In the genomic region with DNA sequence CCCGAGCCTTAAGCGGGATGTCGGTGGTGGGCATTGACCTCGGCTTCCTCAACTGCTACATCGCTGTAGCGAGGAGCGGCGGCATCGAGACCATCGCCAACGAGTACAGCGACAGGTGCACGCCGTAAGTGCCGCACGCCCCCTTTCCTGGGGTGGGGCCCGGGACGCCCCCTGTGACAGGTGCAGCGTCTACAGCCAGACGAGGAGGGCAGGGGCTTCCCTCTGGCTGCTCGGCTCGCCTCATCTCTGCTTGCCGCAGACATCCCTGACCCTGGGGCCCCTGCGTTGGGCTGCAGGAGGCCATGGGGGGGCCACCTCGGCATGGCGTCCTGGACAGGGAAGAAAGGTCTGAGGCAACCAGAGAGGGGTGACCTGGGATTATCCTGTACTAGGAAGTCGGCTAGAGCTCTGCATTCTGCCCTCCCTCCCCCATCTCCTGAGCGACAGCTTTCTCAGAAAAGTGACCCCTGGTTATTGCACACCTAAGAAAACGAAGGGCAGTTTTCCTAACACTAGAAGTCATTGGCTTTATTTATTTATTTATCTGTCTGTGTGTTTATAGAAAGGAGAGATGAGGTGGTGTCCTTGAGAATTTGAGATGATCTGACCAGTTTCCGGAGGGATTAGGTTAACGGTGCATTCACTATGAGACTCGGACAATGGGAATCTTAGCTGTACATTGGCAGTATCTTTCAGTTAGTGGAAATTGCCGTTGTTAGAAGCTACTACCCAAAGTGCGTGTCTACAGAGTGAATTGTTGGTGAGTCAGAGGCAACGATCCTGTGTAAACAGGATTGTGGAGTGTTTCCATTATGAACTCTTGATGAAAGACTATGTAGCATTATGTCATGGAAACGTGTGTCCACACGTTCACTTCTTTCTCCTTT, we compare ENCODE assay signal across 9 mouse cellular contexts. TPM values are rescaled to one million over a fixed set of nuclear protein-coding genes. Genes with fewer than 3 reads are reported as not detected.
DNase-seq lines count a peak whose midpoint lies in the region; ATAC-seq and TF ChIP-seq lines count a peak whose summit lies in the region.
"Had no signal": no experiment of that assay in that cellular context is flagged by ENCODE, and none has a peak within 500 bp of the region (broad histone marks: within the 10 kb centered on the region; RNA-seq: fewer than 3 reads in every experiment).

No protein-coding gene starts in this region.

- peak overlapping the region; percentile 77 for H3K4me3 ChIP-seq in forebrain, embryonic 14.5 days (ENCODE audit: low read depth, low read length)
- H3K4me3 ChIP-seq in kidney, postnatal 0 days (replicated peaks; ENCODE audit: low read depth, low read length) = peak overlapping the region; percentile 68
- H3K4me3 ChIP-seq in midbrain, embryonic 12.5 days = peak overlapping the region; percentile 76

- DNase-seq in lung, adult 18-20 months = peak; percentile 8 to 45
- DNase-seq in lung, postnatal 10 days = no peak
- DNase-seq in adrenal gland, postnatal 14 days = peak; percentile 42
- peak; percentile 42 for DNase-seq in forebrain, embryonic 14.5 days (ENCODE audit: low spot score)
- DNase-seq in kidney, postnatal 0 days (ENCODE audit: low spot score) = peak; percentile 37
- peak; percentile 92 for DNase-seq in thymus, postnatal 14 days
- no peak for DNase-seq in gastrocnemius, adult 8-10 months (ENCODE audit: low spot score in 2 of 2)

- peaks cover 16% of the 10 kb centered on the region for H3K4me1 ChIP-seq in forebrain, embryonic 14.5 days (ENCODE audit: control insufficient read depth, insufficient read depth, low read length)
- no peaks in the 10 kb centered on the region; the same call in 1 of the 2 replicates for H3K4me1 ChIP-seq in kidney, postnatal 0 days (replicated peaks; ENCODE audit: insufficient read depth, low read length)
- peaks cover 13% of the 10 kb centered on the region for H3K4me1 ChIP-seq in midbrain, embryonic 12.5 days

- WGBS in forebrain, embryonic 14.5 days = 1% methylated on average over 37 of the region's 37 CpGs
- WGBS in kidney, postnatal 0 days = 4% methylated on average over 37 of the region's 37 CpGs
- WGBS in midbrain, embryonic 12.5 days = under 1% methylated on average over 34 of the region's 37 CpGs

- no peaks in the 10 kb centered on the region for H3K36me3 ChIP-seq in forebrain, embryonic 14.5 days (ENCODE audit: control insufficient read depth, insufficient read depth, low read length)
- no peaks in the 10 kb centered on the region for H3K36me3 ChIP-seq in kidney, postnatal 0 days (ENCODE audit: insufficient read depth, low read length)
- no peaks in the 10 kb centered on the region for H3K36me3 ChIP-seq in midbrain, embryonic 12.5 days

- H3K9ac ChIP-seq in forebrain, embryonic 14.5 days (ENCODE audit: low read length) = peak overlapping the region; percentile 91
- peak overlapping the region; percentile 67 for H3K9ac ChIP-seq in kidney, postnatal 0 days (ENCODE audit: low read depth, low read length)
- H3K9ac ChIP-seq in midbrain, embryonic 12.5 days (replicated peaks) = peak overlapping the region; percentile 78

- no peak; the same call in 1 of the 2 replicates for ATAC-seq in forebrain, embryonic 14.5 days
- peak; percentile 30; the same call in 1 of the 2 replicates for ATAC-seq in kidney, postnatal 0 days (replicated peaks; ENCODE audit: low FRiP score, low read depth)
- ATAC-seq in midbrain, embryonic 12.5 days (ENCODE audit: low FRiP score, low read depth) = peak; percentile 63

- no peak for TF ChIP-seq CTCF in kidney, postnatal 0 days (IDR thresholded peaks at IDR 0.05; ENCODE audit: low read depth)

- H3K27ac ChIP-seq in forebrain, embryonic 14.5 days (ENCODE audit: low read depth, low read length) = peak overlapping the region; percentile 91
- H3K27ac ChIP-seq in kidney, postnatal 0 days = peak overlapping the region; percentile 57; the same call in 1 of the 2 replicates
- H3K27ac ChIP-seq in midbrain, embryonic 12.5 days (replicated peaks) = peak overlapping the region; percentile 95

- no peaks in the 10 kb centered on the region for H3K27me3 ChIP-seq in forebrain, embryonic 14.5 days (replicated peaks; ENCODE audit: control insufficient read depth, insufficient read depth, low read length)
- no peaks in the 10 kb centered on the region for H3K27me3 ChIP-seq in kidney, postnatal 0 days (ENCODE audit: insufficient read depth, low read length)
- 0 out of 2 replicates have a peak, but pooled peaks cover 3% of the 10 kb centered on the region for H3K27me3 ChIP-seq in midbrain, embryonic 12.5 days

- peak overlapping the region; percentile 80 for H3K4me2 ChIP-seq in forebrain, embryonic 14.5 days (ENCODE audit: low read length)
- peak overlapping the region; percentile 99 for H3K4me2 ChIP-seq in kidney, postnatal 0 days (ENCODE audit: low read length)
- H3K4me2 ChIP-seq in midbrain, embryonic 12.5 days (replicated peaks) = peak overlapping the region; percentile 82

- H3K9me3 ChIP-seq in forebrain, embryonic 14.5 days (replicated peaks; ENCODE audit: control insufficient read depth, low read length) = no peaks in the 10 kb centered on the region
- no peaks in the 10 kb centered on the region for H3K9me3 ChIP-seq in kidney, postnatal 0 days (replicated peaks; ENCODE audit: low read length)
- H3K9me3 ChIP-seq in midbrain, embryonic 12.5 days = no peaks in the 10 kb centered on the region

RNA-seq across cellular contexts. Expression of a gene that starts 1.6 kb away (rescaled TPM):
- 30.4 and 36.2 TPM in 2 replicates for total RNA-seq in adrenal gland, postnatal 14 days (2021)
- polyA plus RNA-seq in forebrain, embryonic 14.5 days (2014; fragmentation: Nextera tagmentation; extraction: Ambion mirVana) = 38.2 and 46.0 TPM in 2 replicates
- polyA plus RNA-seq in kidney, postnatal 0 days (2015; fragmentation: Nextera tagmentation; extraction: Ambion mirVana) = 9.9 and 10.3 TPM in 2 replicates
- polyA plus RNA-seq in midbrain, embryonic 12.5 days (2016; fragmentation: Nextera tagmentation; extraction: Ambion mirVana) = 64.1 and 72.4 TPM in 2 replicates
- total RNA-seq in gastrocnemius, adult 8-10 months (2022) = 1 to 10 TPM; 3.7 to 7.8 (median 5.1) TPM

RNA-seq across cellular contexts. Expression of a gene that starts 37.2 kb away (rescaled TPM):
- not detected in 2 replicates for total RNA-seq in adrenal gland, postnatal 14 days (2021)
- 0.25 TPM in 1 of 2 replicates, not detected in the other for polyA plus RNA-seq in forebrain, embryonic 14.5 days (2014; fragmentation: Nextera tagmentation; extraction: Ambion mirVana)
- 0.10 and 0.11 TPM in 2 replicates for polyA plus RNA-seq in kidney, postnatal 0 days (2015; fragmentation: Nextera tagmentation; extraction: Ambion mirVana)
- polyA plus RNA-seq in midbrain, embryonic 12.5 days (2016; fragmentation: Nextera tagmentation; extraction: Ambion mirVana) = 0.14 and 0.17 TPM in 2 replicates
- not detected for total RNA-seq in gastrocnemius, adult 8-10 months (2022)
- total RNA-seq: left cerebral cortex, postnatal 14 days had no signal

RNA-seq across cellular contexts. Expression of a gene that starts 53.9 kb away (rescaled TPM):
- total RNA-seq in adrenal gland, postnatal 14 days (2021) = 11.0 and 12.2 TPM in 2 replicates
- polyA plus RNA-seq in forebrain, embryonic 14.5 days (2014; fragmentation: Nextera tagmentation; extraction: Ambion mirVana) = 26.3 and 30.7 TPM in 2 replicates
- polyA plus RNA-seq in kidney, postnatal 0 days (2015; fragmentation: Nextera tagmentation; extraction: Ambion mirVana) = 24.7 and 29.7 TPM in 2 replicates
- 54.7 and 55.2 TPM in 2 replicates for polyA plus RNA-seq in midbrain, embryonic 12.5 days (2016; fragmentation: Nextera tagmentation; extraction: Ambion mirVana)
- under 1 TPM; 0.41 to 0.48 (median 0.44) TPM for total RNA-seq in gastrocnemius, adult 8-10 months (2022)

Comparison
In these comparisons a context has a peak if more than half of its experiments do, and no peak if none do; other contexts are left out.
1. DNase-seq: peak in lung, adult 18-20 months (2 of 2), adrenal gland, postnatal 14 days (single experiment), forebrain, embryonic 14.5 days (single experiment), kidney, postnatal 0 days (single experiment) and thymus, postnatal 14 days (single experiment); none in lung, postnatal 10 days (single experiment) and gastrocnemius, adult 8-10 months (0 of 2).
2. Peak in every context shown above with its lines, with median percentiles within 50 percentile points of each other: H3K27ac ChIP-seq, H3K4me2 ChIP-seq, H3K4me3 ChIP-seq and H3K9ac ChIP-seq.